Mouse (Mus musculus): ENCODE results near the gene Taf8. TPM values are rescaled to one million over a fixed set of nuclear protein-coding genes. Genes with fewer than 3 reads are reported as not detected.
A peak's percentile ranks its signal among the peaks of the same experiment; 100 is the strongest.

Gene Taf8
- polyA plus RNA-seq, 1 experiment from 2014 or later = 20.0 TPM

- Histone ChIP-seq H3K36me3 (ENCODE audit: control insufficient read depth, insufficient read depth, low read length) (no peaks in the 10 kb centered on the region), H3K27ac (ENCODE audit: low read depth, low read length) (no peak overlapping the region), H3K9ac (ENCODE audit: low read depth, low read length) (no peak overlapping the region), H3K9me3 (ENCODE audit: control insufficient read depth, low read length) (no peaks in the 10 kb centered on the region), H3K4me1 (ENCODE audit: control insufficient read depth, insufficient read depth, low read depth, low read length) (no peaks in the 10 kb centered on the region), H3K4me2 (ENCODE audit: low read length) (no peak overlapping the region), H3K27me3 (replicated peaks; ENCODE audit: control insufficient read depth, insufficient read depth, low read length) (no peaks in the 10 kb centered on the region), H3K4me3 (ENCODE audit: low read length) (no peak overlapping the region)
- ATAC-seq = no peak
- 92% methylated on average over 13 of the region's 13 CpGs for WGBS
These were observed 31.6 kb upstream of the Taf8 start for GRCm38 (mm10) chr17:47533691-47534090.

- Histone ChIP-seq H3K36me3 (ENCODE audit: control insufficient read depth, insufficient read depth, low read length) (no peaks in the 10 kb centered on the region), H3K27me3 (replicated peaks; ENCODE audit: control insufficient read depth, insufficient read depth, low read length) (no peaks in the 10 kb centered on the region), H3K4me1 (ENCODE audit: control insufficient read depth, insufficient read depth, low read depth, low read length) (no peaks in the 10 kb centered on the region), H3K9ac (ENCODE audit: low read depth, low read length) (no peak overlapping the region), H3K27ac (ENCODE audit: low read depth, low read length) (no peak overlapping the region), H3K4me3 (ENCODE audit: low read length) (no peak overlapping the region), H3K9me3 (ENCODE audit: control insufficient read depth, low read length) (no peaks in the 10 kb centered on the region), H3K4me2 (ENCODE audit: low read length) (no peak overlapping the region)
- 95% methylated on average over 5 of the region's 5 CpGs for WGBS
- ATAC-seq = no peak
These were observed 30.3 kb upstream of the Taf8 start for GRCm38 (mm10) chr17:47532364-47532763.

GRCm38 (mm10) chr17:47531387-47531818, 29.3 kb upstream of the Taf8 start:
- 52% methylated on average over 10 of the region's 10 CpGs for WGBS
- H3K4me2 ChIP-seq (ENCODE audit: low read length) = no peak overlapping the region
- no peak overlapping the region for H3K9ac ChIP-seq (ENCODE audit: low read depth, low read length)
- no peaks in the 10 kb centered on the region for H3K36me3 ChIP-seq (ENCODE audit: control insufficient read depth, insufficient read depth, low read length)
- no peak overlapping the region for H3K4me3 ChIP-seq (ENCODE audit: low read length)
- no peaks in the 10 kb centered on the region for H3K4me1 ChIP-seq (ENCODE audit: control insufficient read depth, insufficient read depth, low read depth, low read length)
- no peak overlapping the region for H3K27ac ChIP-seq (ENCODE audit: low read depth, low read length)
- ATAC-seq = no peak
- H3K9me3 ChIP-seq (ENCODE audit: control insufficient read depth, low read length) = no peaks in the 10 kb centered on the region
- no peaks in the 10 kb centered on the region for H3K27me3 ChIP-seq (replicated peaks; ENCODE audit: control insufficient read depth, insufficient read depth, low read length)

GRCm38 (mm10) chr17:47529595-47529994, 27.5 kb upstream of the Taf8 start:
- no peak overlapping the region for H3K4me2 ChIP-seq (ENCODE audit: low read length)
- no peaks in the 10 kb centered on the region for H3K27me3 ChIP-seq (replicated peaks; ENCODE audit: control insufficient read depth, insufficient read depth, low read length)
- no peaks in the 10 kb centered on the region for H3K9me3 ChIP-seq (ENCODE audit: control insufficient read depth, low read length)
- H3K27ac ChIP-seq (ENCODE audit: low read depth, low read length) = no peak overlapping the region
- no peak for ATAC-seq
- no peak overlapping the region for H3K9ac ChIP-seq (ENCODE audit: low read depth, low read length)
- H3K4me3 ChIP-seq (ENCODE audit: low read length) = no peak overlapping the region
- H3K4me1 ChIP-seq (ENCODE audit: control insufficient read depth, insufficient read depth, low read depth, low read length) = no peaks in the 10 kb centered on the region
- WGBS = 92% methylated on average over 11 of the region's 11 CpGs
- no peaks in the 10 kb centered on the region for H3K36me3 ChIP-seq (ENCODE audit: control insufficient read depth, insufficient read depth, low read length)

- Histone ChIP-seq H3K4me1 (ENCODE audit: control insufficient read depth, insufficient read depth, low read depth, low read length) (no peaks in the 10 kb centered on the region), H3K27ac (ENCODE audit: low read depth, low read length) (no peak overlapping the region), H3K27me3 (replicated peaks; ENCODE audit: control insufficient read depth, insufficient read depth, low read length) (no peaks in the 10 kb centered on the region), H3K9ac (ENCODE audit: low read depth, low read length) (no peak overlapping the region), H3K9me3 (ENCODE audit: control insufficient read depth, low read length) (no peaks in the 10 kb centered on the region), H3K4me3 (ENCODE audit: low read length) (no peak overlapping the region), H3K36me3 (ENCODE audit: control insufficient read depth, insufficient read depth, low read length) (no peaks in the 10 kb centered on the region), H3K4me2 (ENCODE audit: low read length) (no peak overlapping the region)
- no peak for ATAC-seq
- WGBS = 50% methylated on average over 8 of the region's 8 CpGs
These were observed 26.8 kb upstream of the Taf8 start for GRCm38 (mm10) chr17:47528919-47529318.

- H3K36me3 ChIP-seq (ENCODE audit: control insufficient read depth, insufficient read depth, low read length) = no peaks in the 10 kb centered on the region
- 48% methylated on average over 10 of the region's 10 CpGs for WGBS
- no peak overlapping the region for H3K4me3 ChIP-seq (ENCODE audit: low read length)
- H3K9me3 ChIP-seq (ENCODE audit: control insufficient read depth, low read length) = no peaks in the 10 kb centered on the region
- no peaks in the 10 kb centered on the region for H3K4me1 ChIP-seq (ENCODE audit: control insufficient read depth, insufficient read depth, low read depth, low read length)
- peak overlapping the region; percentile 52 for H3K27ac ChIP-seq (ENCODE audit: low read depth, low read length)
- peak; percentile 71 for ATAC-seq
- H3K27me3 ChIP-seq (replicated peaks; ENCODE audit: control insufficient read depth, insufficient read depth, low read length) = no peaks in the 10 kb centered on the region
- no peak overlapping the region for H3K4me2 ChIP-seq (ENCODE audit: low read length)
- no peak overlapping the region for H3K9ac ChIP-seq (ENCODE audit: low read depth, low read length)
These were observed 25.6 kb upstream of the Taf8 start for GRCm38 (mm10) chr17:47527581-47528300.

- Histone ChIP-seq H3K4me3 (ENCODE audit: low read length) (no peak overlapping the region), H3K9me3 (ENCODE audit: control insufficient read depth, low read length) (no peaks in the 10 kb centered on the region), H3K27me3 (replicated peaks; ENCODE audit: control insufficient read depth, insufficient read depth, low read length) (no peaks in the 10 kb centered on the region), H3K4me2 (ENCODE audit: low read length) (no peak overlapping the region), H3K27ac (ENCODE audit: low read depth, low read length) (peak overlapping the region; percentile 52), H3K36me3 (ENCODE audit: control insufficient read depth, insufficient read depth, low read length) (no peaks in the 10 kb centered on the region), H3K4me1 (ENCODE audit: control insufficient read depth, insufficient read depth, low read depth, low read length) (peaks cover 5% of the 10 kb centered on the region), H3K9ac (ENCODE audit: low read depth, low read length) (no peak overlapping the region)
- 85% methylated on average over 17 of the region's 17 CpGs for WGBS
- no peak for ATAC-seq
These were observed 24.9 kb upstream of the Taf8 start for GRCm38 (mm10) chr17:47526856-47527520.

- 91% methylated on average over 6 of the region's 6 CpGs for WGBS
- peaks cover 12% of the 10 kb centered on the region for H3K4me1 ChIP-seq (ENCODE audit: control insufficient read depth, insufficient read depth, low read depth, low read length)
- no peak overlapping the region for H3K27ac ChIP-seq (ENCODE audit: low read depth, low read length)
- no peaks in the 10 kb centered on the region for H3K9me3 ChIP-seq (ENCODE audit: control insufficient read depth, low read length)
- H3K9ac ChIP-seq (ENCODE audit: low read depth, low read length) = no peak overlapping the region
- H3K27me3 ChIP-seq (replicated peaks; ENCODE audit: control insufficient read depth, insufficient read depth, low read length) = no peaks in the 10 kb centered on the region
- ATAC-seq = no peak
- no peak overlapping the region for H3K4me2 ChIP-seq (ENCODE audit: low read length)
- no peaks in the 10 kb centered on the region for H3K36me3 ChIP-seq (ENCODE audit: control insufficient read depth, insufficient read depth, low read length)
- H3K4me3 ChIP-seq (ENCODE audit: low read length) = no peak overlapping the region
These were observed 22.9 kb upstream of the Taf8 start for GRCm38 (mm10) chr17:47524991-47525390.

- H3K4me1 ChIP-seq (ENCODE audit: control insufficient read depth, insufficient read depth, low read depth, low read length) = peaks cover 12% of the 10 kb centered on the region
- no peak for ATAC-seq
- H3K27ac ChIP-seq (ENCODE audit: low read depth, low read length) = no peak overlapping the region
- no peak overlapping the region for H3K9ac ChIP-seq (ENCODE audit: low read depth, low read length)
- no peaks in the 10 kb centered on the region for H3K36me3 ChIP-seq (ENCODE audit: control insufficient read depth, insufficient read depth, low read length)
- H3K27me3 ChIP-seq (replicated peaks; ENCODE audit: control insufficient read depth, insufficient read depth, low read length) = no peaks in the 10 kb centered on the region
- WGBS = 72% methylated on average over 8 of the region's 8 CpGs
- H3K4me3 ChIP-seq (ENCODE audit: low read length) = no peak overlapping the region
- H3K4me2 ChIP-seq (ENCODE audit: low read length) = no peak overlapping the region
- H3K9me3 ChIP-seq (ENCODE audit: control insufficient read depth, low read length) = no peaks in the 10 kb centered on the region
These were observed 22.0 kb upstream of the Taf8 start for GRCm38 (mm10) chr17:47524055-47524454.
